Mouse (Mus musculus) Patski (cell line): ENCODE data around the gene Siah2. TPM values are rescaled to one million over a fixed set of nuclear protein-coding genes. Genes with fewer than 3 reads are reported as not detected.
A peak's percentile ranks its signal among the peaks of the same experiment; 100 is the strongest.

Source experiments
- ATAC-seq: fragments of 100-300 bp; one replicate; pipeline ENCODE4 v1.8.0; 2021
- CTCF ChIA-PET: fragments of 350-600 bp; sonication (Branson Sonifier 250); formaldehyde crosslinking; loops from one replicate; lab custom pipeline; 2022; ENCODE audit warnings: inconsistent platforms; lab: Charles Lee
- POLR2A ChIA-PET: fragments of 350-600 bp; sonication (Branson Sonifier 250); formaldehyde crosslinking; loops from one replicate; lab custom pipeline; 2022; ENCODE audit warnings: antibody characterized with exemption, inconsistent platforms; lab: Charles Lee
- DNase-seq: peaks from one replicate; pipeline ENCODE4 v3.0.0-alpha.2; 2011; ENCODE audit warnings: low read depth, low spot score
- H3K27me3 ChIP-seq: fragments of 371-371 bp; one replicate; pipeline ENCODE4 v1.5.1; 2021
- CTCF ChIP-seq: fragments of 100-300 bp; IDR thresholded peaks from one replicate; pipeline ENCODE4 v1.5.1; 2021
- in situ Hi-C: fragments of 300-500 bp; cut with MboI; formaldehyde crosslinking; loops from 3 replicates; pipeline ENCODE4 v1.11.1; 2018; ENCODE audit warnings: low pct_unique_long_range_greater_than_20kb, mixed read lengths
- polyA plus RNA-seq: library from polyadenylated mRNA; unstranded; gene quantifications from one replicate; pipeline ENCODE4 v1.2.3, GENCODE M21; 2021

Gene Siah2
- polyA plus RNA-seq, 1 experiment from 2014 or later, result 16.0 TPM

DNA sequence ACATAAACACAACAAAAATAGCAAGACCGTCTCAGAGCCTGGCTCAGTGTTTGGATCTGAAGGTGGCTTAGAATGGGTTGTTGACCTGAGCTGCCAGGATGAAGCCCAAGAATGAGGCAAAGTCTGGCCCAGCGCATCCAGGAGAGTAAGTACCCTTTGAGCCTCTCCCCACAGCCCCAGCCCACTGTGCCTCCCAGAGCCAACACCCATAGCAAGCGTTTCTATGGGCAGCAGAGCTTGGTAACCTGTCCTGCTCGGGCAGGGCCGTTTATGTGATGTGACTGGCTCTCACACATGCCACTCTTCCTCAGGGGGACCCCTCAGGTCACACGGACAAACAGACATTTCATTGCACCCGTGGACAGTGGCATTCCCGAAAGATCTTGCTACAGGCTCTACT is 13.8 kb downstream of the Siah2 start:
- no peaks in the 10 kb centered on the region for H3K27me3 ChIP-seq
- CTCF ChIA-PET, result interaction anchor here (0.8 to 5.1 kb wide), 6 partner anchors 10 to 109 kb away, joined by 3 to 26 read pairs (median 4); no protein-coding TSS in a partner anchor
- DNase-seq (no peak), ATAC-seq (no peak)
- in situ Hi-C loops, result loop anchor here (25.0 kb wide), 1 partner anchor 1859 kb away; no protein-coding TSS in a partner anchor
- no peak for TF ChIP-seq CTCF
- POLR2A ChIA-PET, result interaction anchor here (1.0 kb wide), 1 partner anchor 102 kb away, joined by 3 read pairs; the partner anchor contains the start of gene Selenot

DNA sequence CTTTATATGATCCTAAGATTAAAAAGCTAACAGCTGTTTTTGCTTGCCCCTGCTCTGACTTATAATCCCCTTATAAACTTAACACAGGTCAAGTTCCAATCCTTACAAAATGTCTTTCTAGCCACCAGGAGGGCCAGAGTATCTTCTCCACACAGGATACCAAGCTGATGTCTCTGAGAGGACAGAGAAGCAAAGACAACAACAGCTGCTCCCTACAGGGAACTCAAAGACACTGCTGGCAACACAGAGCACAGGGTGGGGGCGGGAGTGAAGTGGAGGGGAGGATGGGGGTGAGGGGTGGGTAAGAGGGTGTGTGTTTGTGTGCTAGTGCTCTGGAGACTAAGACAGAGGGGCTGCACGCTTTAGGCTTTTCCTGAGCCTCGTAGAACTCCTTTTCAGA is 14.6 kb downstream of the Siah2 start:
- ChIA-PET CTCF (interaction anchor here (1.1 to 3.8 kb wide), 3 partner anchors 9 to 80 kb away, joined by 3 to 26 read pairs (median 4); no protein-coding TSS in a partner anchor), POLR2A (no interaction called here)
- in situ Hi-C loops, result loop anchor here (25.0 kb wide), 1 partner anchor 1860 kb away; no protein-coding TSS in a partner anchor
- H3K27me3 ChIP-seq, result no peaks in the 10 kb centered on the region
- ATAC-seq (no peak), DNase-seq (no peak)
- no peak for TF ChIP-seq CTCF

DNA sequence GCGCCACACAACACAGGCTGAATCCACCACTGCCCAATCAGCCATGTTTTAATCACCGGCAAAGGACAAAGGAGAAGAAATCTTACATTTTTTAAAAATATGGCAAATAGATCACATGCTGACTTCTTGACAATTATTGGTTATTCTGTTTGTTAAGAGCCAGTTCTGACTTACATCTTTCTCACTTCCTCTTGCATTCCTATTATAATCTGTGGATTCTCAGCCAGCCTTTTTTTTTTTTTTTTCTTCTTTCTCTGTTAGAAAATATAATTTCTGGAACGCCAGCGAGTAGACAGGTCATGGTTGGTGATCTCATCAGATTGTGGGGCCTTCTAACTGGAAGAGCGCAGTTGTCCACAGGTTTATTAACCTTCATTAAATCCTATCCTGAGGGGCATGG is 18.9 kb downstream of the Siah2 start:
- in situ Hi-C loops, result no loop called here
- no peaks in the 10 kb centered on the region for H3K27me3 ChIP-seq
- no peak for ATAC-seq
- TF ChIP-seq CTCF, result no peak
- POLR2A ChIA-PET, result interaction anchor here (0.6 to 1.0 kb wide), 3 partner anchors 12 to 36 kb away, joined by 3 to 4 read pairs (median 3); partner anchors contain the start of gene Siah2
- CTCF ChIA-PET, result interaction anchor here (1.3 kb wide), 1 partner anchor 15 kb away, joined by 3 read pairs; no protein-coding TSS in a partner anchor
- DNase-seq, result no peak

- no peak for TF ChIP-seq CTCF
- no peak for DNase-seq
- in situ Hi-C loops, result no loop called here
- CTCF ChIA-PET, result interaction anchor here (1.3 kb wide), 1 partner anchor 15 kb away, joined by 3 read pairs; no protein-coding TSS in a partner anchor
- H3K27me3 ChIP-seq, result no peaks in the 10 kb centered on the region
- peak; percentile 23 for ATAC-seq
- POLR2A ChIA-PET, result interaction anchor here (0.6 to 1.0 kb wide), 3 partner anchors 13 to 37 kb away, joined by 3 to 4 read pairs (median 3); partner anchors contain the start of gene Siah2
Observed at GRCm38 (mm10) chr3:58672481-58673183, 19.6 kb downstream of the Siah2 start.

DNA sequence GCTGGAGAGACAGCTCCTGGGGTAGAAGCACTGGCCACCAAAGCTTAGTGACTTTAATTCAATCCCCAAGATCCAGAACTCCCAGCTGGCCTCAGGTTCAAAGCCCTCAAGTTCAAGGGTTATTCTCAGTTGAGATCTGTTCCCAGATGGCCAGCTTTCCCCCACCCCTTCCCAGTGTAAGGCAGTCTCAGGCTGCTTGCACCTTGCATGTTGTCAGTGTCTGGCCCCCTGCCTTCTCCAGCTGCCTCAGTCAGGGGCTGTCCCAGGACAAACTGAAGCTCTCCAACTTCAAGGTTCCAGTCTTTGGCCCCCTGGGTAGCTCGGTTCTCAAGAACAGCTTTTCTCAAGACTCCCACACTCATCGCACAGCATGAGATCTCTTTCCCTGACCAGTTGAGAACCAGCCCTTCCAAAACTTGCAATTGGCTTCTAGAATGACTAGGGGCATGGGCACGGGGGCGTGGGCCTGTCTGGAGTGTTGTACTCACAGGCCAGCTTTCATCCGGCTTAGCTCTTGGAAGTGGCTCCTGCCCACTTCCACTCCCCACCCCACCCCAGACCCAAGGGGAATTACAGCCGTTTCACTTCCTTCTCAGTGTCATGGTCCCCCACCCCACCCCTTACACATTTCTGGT is 20.5 kb downstream of the Siah2 start:
- ATAC-seq (no peak), DNase-seq (no peak)
- TF ChIP-seq CTCF, result no peak
- H3K27me3 ChIP-seq, result no peaks in the 10 kb centered on the region
- POLR2A ChIA-PET, result no interaction called here
- in situ Hi-C loops, result no loop called here
- CTCF ChIA-PET, result no interaction called here

- no peak for ATAC-seq
- POLR2A ChIA-PET, result no interaction called here
Observed at GRCm38 (mm10) chr3:58663970-58664369, 28.2 kb downstream of the Siah2 start.

DNA sequence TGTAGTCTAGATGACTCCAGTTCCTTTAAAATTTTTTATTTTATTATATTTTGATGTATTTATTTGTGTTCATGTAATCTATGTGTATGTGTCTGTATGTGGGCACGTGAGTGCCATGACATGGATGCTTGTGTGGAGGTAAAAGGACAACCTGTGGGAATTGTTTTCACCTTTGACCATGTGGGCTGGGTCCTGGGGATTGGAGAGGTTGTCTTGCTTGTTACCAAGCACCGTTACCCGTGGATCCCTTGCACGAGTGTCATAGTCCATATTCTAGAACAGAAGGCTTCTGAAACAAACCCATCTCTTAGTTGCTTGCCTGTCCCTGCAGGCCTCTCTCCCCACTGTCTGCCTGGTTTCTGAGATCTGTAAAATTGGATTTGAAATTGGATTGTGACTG is 31.6 kb downstream of the Siah2 start:
- in situ Hi-C loops, result no loop called here
- TF ChIP-seq CTCF, result no peak
- CTCF ChIA-PET, result interaction anchor here (1.1 to 3.7 kb wide), 3 partner anchors 9 to 126 kb away, joined by 3 to 10 read pairs (median 3); no protein-coding TSS in a partner anchor
- POLR2A ChIA-PET, result no interaction called here
- no peak for DNase-seq
- no peaks in the 10 kb centered on the region for H3K27me3 ChIP-seq
- no peak for ATAC-seq

More at GRCm38 (mm10) chr3:58663970-58664369, 28.2 kb downstream of the Siah2 start:
- no peak for DNase-seq
- CTCF ChIA-PET, result interaction anchor here (1.0 to 3.7 kb wide), 4 partner anchors 10 to 123 kb away, joined by 3 to 11 read pairs (median 6); no protein-coding TSS in a partner anchor
- H3K27me3 ChIP-seq, result no peaks in the 10 kb centered on the region
- in situ Hi-C loops, result no loop called here
- TF ChIP-seq CTCF, result no peak

- no peak for ATAC-seq
- no peak for DNase-seq
- in situ Hi-C loops, result loop anchor here (5.0 to 10.0 kb wide), 4 partner anchors 35 to 397 kb away; partner anchors contain the start of gene Siah2
- peak; percentile 90 for TF ChIP-seq CTCF
- POLR2A ChIA-PET, result no interaction called here
- no peaks in the 10 kb centered on the region for H3K27me3 ChIP-seq
- CTCF ChIA-PET, result interaction anchor here (1.1 to 6.5 kb wide), 10 partner anchors 10 to 140 kb away, joined by 3 to 62 read pairs (median 6); no protein-coding TSS in a partner anchor
Observed at GRCm38 (mm10) chr3:58657356-58657755, 34.8 kb downstream of the Siah2 start.

DNA sequence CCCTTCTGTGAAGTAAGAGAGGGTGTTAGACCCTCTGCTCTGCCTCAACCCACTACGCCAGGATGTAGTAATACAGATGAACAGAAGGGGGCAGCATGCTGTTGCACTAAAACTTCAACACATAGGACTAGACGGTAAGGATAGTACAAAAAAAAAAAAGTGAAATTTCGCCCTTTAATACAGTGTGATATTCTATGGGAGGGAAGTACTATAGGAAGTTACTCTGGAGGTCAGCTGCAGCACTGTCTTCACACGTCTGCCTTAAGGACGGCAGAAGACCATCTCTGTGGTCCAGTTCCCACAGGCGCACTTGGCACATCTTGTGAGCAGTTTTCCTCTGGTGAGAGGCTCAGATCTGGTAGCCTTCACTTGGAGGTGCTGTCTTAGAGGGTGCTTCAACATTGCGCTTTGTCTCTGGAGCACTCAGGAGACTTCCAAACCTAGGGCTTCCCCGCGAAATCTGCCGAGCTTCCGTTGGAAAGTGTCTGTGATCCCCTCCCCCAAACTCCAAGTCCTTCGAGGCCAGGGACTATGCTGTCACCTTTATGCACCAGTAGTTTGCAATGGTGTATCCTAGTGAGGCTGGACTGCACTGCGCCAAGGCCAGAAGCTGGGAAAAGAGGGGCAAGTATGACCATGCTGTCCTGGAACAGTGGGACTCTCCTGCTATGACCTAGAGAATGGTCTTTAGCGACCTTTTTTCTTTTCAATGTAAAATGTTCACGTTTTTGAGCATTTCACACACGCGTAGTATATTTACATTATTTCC is 36.7 kb downstream of the Siah2 start:
- ATAC-seq (peak; percentile 72), DNase-seq (no peak)
- ChIA-PET POLR2A (no interaction called here), CTCF (interaction anchor here (0.7 to 6.5 kb wide), 10 partner anchors 8 to 142 kb away, joined by 3 to 62 read pairs (median 5); no protein-coding TSS in a partner anchor)
- peak; percentile 89 for TF ChIP-seq CTCF
- in situ Hi-C loops, result loop anchor here (5.0 to 10.0 kb wide), 4 partner anchors 37 to 399 kb away; partner anchors contain the start of gene Siah2
- H3K27me3 ChIP-seq, result no peaks in the 10 kb centered on the region
